Mouse (Mus musculus): ENCODE data around the gene Sox8.
A peak's percentile ranks its signal among the peaks of the same experiment; 100 is the strongest.

Gene Sox8

DNA sequence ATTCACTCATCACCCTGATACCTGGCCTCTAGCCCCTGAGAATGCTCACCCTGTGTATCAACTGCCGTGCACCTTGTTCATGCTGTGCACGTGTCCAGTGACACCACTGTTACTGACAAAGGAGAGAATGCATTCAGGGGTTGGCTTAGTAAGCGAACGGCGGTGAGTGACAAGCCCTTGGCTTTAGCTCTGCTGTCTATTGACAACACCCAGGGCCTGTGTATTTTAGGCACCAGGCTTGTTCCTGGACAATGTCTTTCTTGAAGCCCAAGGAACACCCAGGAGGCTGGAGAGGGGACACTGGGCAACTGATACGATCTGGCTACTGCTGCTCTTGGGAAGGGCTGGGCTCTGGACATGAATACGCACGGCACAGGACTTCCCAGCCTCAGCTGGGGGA is 11.6 kb upstream of the Sox8 start:
- no peak for DNase-seq (ENCODE audit: inconsistent age in 2 of 2, low spot score in 1 of 2)

DNA sequence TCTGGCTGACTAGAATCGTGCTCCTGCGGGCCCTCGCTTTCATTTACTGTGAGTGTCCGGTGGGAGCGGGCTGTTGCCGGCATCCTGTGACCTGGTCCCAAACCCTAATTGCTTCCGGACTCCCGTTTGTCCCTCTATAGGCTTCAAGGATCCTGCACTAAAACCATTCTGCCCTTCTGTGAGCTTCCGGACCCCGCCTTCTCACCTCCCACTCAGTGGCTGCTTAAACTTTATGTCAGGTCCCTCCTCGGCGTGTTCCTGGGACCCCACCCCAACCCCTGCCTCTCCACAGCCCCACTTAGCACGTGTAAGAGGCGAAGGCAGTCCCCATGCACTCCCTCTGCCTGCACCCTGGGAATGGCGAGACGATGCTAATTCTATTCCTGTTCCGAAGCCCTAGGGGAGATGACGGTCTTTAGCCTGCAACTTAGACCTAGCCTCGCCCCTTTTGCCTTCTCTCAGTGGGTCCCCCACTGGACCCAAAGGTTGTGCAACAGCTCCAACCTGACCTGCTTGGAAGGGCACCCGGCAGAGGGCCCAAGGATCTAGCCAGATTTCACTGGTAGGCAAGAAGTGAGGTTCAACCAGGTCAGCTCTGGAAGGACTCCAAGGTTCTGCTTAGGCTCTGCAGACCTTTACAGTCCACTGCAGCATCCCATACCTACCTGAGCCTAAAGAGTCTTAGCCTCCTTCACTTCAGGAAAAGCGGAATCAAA is 9.0 kb upstream of the Sox8 start:
- DNase-seq (ENCODE audit: inconsistent age in 2 of 2, low spot score in 1 of 2): no peak

GRCm38 (mm10) chr17:25578920-25579319 is 8.4 kb upstream of the Sox8 start, which contains the start of gene Lmf1:
TSS of gene Lmf1 (plus strand) at chr17:25579085.
- peak; percentile 97 to 99 for DNase-seq (ENCODE audit: inconsistent age in 2 of 2, low spot score in 1 of 2)

GRCm38 (mm10) chr17:25577702-25578101 is 7.2 kb upstream of the Sox8 start:
- no peak for DNase-seq (ENCODE audit: inconsistent age in 2 of 2, low spot score in 1 of 2)

DNA sequence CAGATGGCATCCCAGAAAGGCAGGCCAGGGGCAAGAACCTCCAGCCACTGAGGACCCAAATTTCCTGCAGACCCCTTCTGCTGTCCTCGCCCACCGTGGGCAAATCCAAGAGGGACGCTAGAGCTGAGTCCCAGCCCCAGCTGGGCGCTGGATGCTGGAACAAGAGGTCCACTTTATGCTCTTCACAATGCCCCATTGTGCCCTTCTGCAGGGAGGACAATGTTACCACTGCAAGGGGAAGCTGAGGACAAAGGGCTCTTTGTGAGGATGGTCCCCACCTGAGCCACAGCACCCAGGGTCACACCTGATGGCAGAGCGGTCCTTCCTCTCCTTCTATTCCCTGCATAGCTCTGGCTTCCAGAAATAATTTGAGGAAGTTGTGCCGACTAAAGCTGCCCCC is 6.8 kb upstream of the Sox8 start:
- DNase-seq (ENCODE audit: inconsistent age in 2 of 2, low spot score in 1 of 2): no peak

DNA sequence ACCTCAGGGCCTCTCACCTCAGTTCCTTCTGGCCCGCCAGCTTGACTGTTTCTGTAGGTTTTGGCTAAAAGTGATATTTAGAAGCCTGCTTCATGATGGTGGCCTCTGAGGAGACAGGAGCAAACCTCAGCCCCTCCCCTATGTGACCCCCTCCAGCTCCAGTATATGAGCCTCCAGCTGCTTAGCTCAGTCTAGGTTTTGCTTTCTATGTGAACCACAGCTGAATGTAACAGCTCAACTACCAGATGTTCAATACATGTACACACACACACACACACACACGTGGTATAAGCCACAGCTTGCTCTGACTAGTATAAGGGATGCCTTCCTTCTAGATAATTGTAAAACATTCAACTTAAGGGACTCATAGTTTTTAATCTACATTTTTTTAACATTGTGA is 5.5 kb upstream of the Sox8 start:
- DNase-seq (ENCODE audit: inconsistent age in 2 of 2, low spot score in 1 of 2): no peak

DNA sequence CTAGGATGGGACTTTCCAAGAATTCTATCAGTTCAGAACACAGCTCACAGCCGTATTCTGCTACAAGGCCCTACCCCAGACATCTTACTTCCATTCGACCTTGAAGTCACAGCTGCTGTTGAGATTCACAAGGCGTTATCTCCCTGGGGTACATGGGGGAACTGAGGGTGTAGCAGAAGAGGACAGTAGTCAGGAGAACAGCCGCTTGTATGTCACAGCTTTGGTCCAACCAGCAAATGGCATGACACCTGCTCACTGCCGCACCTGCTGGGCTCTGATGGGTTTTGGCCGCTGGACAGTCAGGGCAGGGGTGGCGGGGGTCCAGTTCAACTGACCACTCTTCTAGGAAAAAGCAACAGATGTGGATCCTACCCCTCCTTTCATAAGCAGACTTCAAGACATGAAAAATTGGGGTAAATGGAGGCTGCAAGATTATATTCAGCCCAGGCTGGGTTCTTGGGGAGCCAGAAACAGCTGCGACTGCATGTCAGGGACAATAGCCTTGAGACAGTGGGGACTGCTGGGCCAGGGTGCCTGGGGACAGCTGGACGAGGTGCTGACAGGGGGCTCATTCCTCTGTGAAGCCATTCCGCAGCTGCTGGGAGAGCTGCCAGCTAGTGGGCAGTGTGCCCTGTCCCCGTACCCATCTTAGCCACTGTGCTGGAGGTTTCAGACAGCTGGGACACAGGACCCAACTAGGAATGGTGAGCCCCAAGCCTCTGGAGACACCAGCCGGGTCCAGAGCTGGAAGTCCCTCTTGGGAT is 4.9 kb upstream of the Sox8 start:
- no peak for DNase-seq (ENCODE audit: inconsistent age in 2 of 2, low spot score in 1 of 2)

GRCm38 (mm10) chr17:25571453-25571820 is 951 bp upstream of the Sox8 start:
- DNase-seq (ENCODE audit: inconsistent age in 2 of 2, low spot score in 1 of 2): peak in 1 of 2 experiments; percentile 35

GRCm38 (mm10) chr17:25569833-25570647 is 446 bp downstream of the Sox8 start:
- DNase-seq (ENCODE audit: inconsistent age in 2 of 2, low spot score in 1 of 2): peak; percentile 21 to 64

DNA sequence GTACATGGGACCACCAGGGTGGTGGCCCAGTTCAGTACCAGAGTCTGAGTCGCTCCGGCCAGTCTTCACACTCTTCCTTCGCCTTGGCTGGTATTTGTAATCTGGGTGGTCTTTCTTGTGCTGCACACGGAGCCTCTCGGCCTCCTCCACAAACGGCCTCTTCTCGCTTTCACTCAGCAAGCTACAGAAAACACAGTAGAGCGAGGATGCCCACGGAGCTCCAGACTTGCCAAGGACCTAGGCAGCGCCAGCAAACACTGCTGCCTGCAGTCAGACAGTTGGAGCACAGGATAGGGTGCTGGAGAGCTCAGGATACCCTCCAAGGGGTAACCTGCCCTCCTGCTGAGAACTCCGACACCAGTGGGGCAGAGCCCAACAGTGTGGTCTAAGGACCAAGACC is 1.6 kb downstream of the Sox8 start:
- DNase-seq (ENCODE audit: inconsistent age in 2 of 2, low spot score in 1 of 2): no peak

- no peak for DNase-seq (ENCODE audit: inconsistent age in 2 of 2, low spot score in 1 of 2)
Observed at GRCm38 (mm10) chr17:25568206-25568605, 2.3 kb downstream of the Sox8 start.

GRCm38 (mm10) chr17:25567745-25568144 is 2.7 kb downstream of the Sox8 start:
- peak; percentile 49 to 82 for DNase-seq (ENCODE audit: inconsistent age in 2 of 2, low spot score in 1 of 2)

- DNase-seq (ENCODE audit: inconsistent age in 2 of 2, low spot score in 1 of 2): no peak
Observed at GRCm38 (mm10) chr17:25567261-25567660, 3.2 kb downstream of the Sox8 start.

DNA sequence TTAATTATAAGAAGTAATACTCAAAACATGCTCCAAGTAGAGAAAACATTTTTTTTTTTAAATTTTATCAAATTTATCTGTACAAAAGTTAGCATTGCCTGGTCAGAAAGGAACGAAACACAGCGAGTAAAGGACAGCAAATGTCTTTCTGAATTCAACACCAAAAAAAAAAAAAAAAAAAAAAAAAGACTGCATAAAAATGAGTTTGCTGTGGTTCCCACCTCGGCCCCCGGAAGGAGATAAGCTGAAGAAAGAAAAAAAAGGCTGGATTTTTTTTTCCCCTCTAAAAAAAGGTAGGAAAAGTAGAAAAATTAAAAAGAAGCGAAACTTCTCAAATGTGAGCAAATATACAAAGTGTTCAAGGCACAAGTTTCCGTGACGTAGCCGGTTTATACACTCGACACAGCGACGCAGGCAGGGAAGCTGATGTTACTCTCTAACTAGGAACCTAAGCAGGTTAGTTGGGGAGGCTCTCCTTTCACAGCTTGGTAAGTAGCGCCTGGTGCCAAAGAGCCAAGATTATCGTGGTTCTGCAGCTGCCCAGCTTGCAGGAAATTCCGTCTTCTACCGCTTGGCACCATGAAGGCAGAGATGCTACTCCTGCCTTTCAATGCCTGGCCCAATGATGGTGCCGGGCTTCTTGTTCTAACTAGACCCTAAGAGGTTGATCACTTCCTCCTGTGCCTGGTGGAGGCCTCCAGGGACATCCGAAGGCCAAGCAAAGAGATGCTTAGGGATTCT is 4.5 kb downstream of the Sox8 start:
- no peak for DNase-seq (ENCODE audit: inconsistent age in 2 of 2, low spot score in 1 of 2)

GRCm38 (mm10) chr17:25565244-25565643 is 5.2 kb downstream of the Sox8 start:
- DNase-seq (ENCODE audit: inconsistent age in 2 of 2, low spot score in 1 of 2): no peak

- no peak for DNase-seq (ENCODE audit: inconsistent age in 2 of 2, low spot score in 1 of 2)
Observed at GRCm38 (mm10) chr17:25564481-25564880, 6.0 kb downstream of the Sox8 start.

DNA sequence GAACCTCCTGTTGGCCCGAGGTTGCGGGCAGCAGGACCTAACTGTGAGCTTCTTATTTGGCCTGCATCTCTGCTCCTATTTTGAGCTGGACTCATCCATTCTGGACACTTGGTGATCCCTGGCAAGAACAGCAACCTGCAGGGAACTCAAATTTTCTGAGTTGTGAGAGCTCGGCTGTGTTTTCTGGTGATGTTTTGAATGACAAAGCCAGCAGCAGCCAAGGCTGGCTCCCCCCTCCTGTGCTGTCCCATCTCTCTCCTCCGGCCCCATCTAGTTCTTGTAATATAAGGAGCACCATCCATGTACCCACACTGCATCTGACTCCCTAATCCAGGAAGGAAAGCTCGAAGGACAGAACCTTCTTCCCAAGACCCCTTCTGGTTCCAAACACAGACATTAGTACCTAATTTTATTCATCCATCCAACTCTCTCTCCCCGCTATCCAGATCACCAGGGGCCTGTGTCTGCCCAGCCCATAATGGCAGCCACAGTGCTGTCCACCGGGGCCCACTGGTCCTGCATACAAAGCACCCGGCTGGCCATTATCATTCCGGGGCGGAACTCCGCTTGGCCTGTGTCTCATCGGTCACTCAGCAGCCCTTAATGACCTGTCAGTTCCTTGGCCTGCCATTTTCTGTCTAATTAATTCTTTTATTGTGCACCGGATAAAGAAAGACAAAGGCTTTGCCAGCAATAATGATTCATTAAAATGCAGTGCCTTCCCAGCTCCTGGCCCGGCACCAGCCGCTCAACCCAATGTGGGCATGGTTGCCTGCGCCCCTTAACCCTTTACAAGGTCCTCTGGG is 9.1 kb downstream of the Sox8 start:
- DNase-seq (ENCODE audit: inconsistent age in 2 of 2, low spot score in 1 of 2): no peak

DNA sequence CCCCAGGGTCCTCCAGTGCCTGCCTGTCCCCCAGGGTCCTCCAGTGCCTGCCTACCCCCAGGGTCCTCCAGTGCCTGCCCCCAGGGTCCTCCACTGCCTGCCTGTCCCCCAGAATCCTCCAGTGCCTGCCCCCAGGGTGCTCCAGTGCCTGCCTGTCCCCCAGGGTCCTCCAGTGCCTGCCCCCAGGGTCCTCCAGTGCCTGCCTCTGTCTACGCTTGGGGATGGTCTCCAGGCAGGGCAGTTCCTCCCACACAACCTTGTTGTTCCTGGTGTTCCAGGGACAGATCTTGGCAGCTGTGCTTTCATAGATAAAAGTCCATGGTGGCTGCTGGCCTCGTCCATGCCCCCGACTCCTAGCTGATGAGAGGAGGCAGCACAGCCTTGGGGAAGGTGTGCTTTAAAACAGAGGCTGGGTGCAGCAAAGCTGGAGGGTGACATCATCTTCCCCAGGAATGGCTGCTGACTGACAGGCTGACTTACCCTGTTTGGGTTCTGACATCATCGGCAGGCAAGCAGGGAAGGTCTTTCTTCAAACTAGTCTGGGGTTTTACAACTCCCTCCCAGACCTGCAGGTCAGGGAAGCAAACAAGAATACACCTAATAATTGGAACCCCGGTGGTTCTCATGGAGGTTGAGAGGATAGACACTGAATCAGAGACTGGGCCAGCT is 9.8 kb downstream of the Sox8 start:
- DNase-seq (ENCODE audit: inconsistent age in 2 of 2, low spot score in 1 of 2): no peak

DNA sequence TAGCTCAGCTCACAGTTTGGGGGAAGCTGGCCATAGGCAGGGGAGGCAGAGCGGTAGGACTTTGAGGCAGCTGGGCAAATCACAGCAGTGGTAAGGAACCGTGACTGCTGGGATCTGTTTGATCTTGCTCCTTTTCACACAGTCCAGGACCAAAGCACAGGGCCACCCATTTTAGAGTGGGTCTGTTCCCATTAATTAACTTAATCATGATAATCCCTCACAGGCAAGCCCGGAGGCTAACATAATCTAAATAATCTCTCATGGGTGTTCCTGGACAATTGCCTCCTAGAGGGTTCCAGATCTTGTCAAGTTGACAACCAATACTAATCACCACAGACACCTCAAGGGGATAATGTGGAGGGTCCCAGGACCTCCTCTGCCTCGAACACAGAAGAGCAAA is 10.9 kb downstream of the Sox8 start:
- no peak for DNase-seq (ENCODE audit: inconsistent age in 2 of 2, low spot score in 1 of 2)

All from adrenal gland, adult (tissue).